Mouse (Mus musculus) stomach, embryonic 14.5 days (tissue): Measurements from ENCODE around the gene Tomm22. TPM values are rescaled to one million over a fixed set of nuclear protein-coding genes. Genes with fewer than 3 reads are reported as not detected.
A peak's percentile ranks its signal among the peaks of the same experiment; 100 is the strongest.

Experiments used
- ATAC-seq: fragments of 200-750 bp; cut with Nextera tagmentation; 2 replicates; pipeline ENCODE4 v1.8.0; 2017; ENCODE audit warnings: low read depth, moderate TSS enrichment; ENCODE audit not compliant: insufficient number of reproducible peaks, insufficient read depth, low FRiP score
- H3K27ac ChIP-seq: fragments of 300-500 bp; sonication (generic); 2 replicates; pipeline ENCODE4 v1.5.1; 2014; ENCODE audit warnings: mild to moderate bottlenecking, low read length, moderate library complexity, mixed read lengths
- H3K27me3 ChIP-seq: fragments of 300-500 bp; sonication (generic); 2 replicates; pipeline ENCODE4 v1.6.1; 2014; ENCODE audit warnings: low read length, control low read depth, mixed read lengths; ENCODE audit not compliant: control insufficient read depth, insufficient read depth
- H3K36me3 ChIP-seq: fragments of 300-500 bp; sonication (generic); 2 replicates; pipeline ENCODE4 v1.6.1; 2014; ENCODE audit warnings: mild to moderate bottlenecking, control low read depth, low read length, moderate library complexity, mixed read lengths; ENCODE audit not compliant: control insufficient read depth, insufficient read depth
- H3K4me1 ChIP-seq: fragments of 300-500 bp; sonication (generic); 2 replicates; pipeline ENCODE4 v1.6.1; 2014; ENCODE audit warnings: low read length, control low read depth, mixed read lengths; ENCODE audit not compliant: control insufficient read depth, insufficient read depth
- H3K4me2 ChIP-seq: fragments of 300-500 bp; sonication (generic); replicated peaks from 2 replicates; pipeline ENCODE4 v1.6.1; 2014; ENCODE audit warnings: low read depth, low read length, control low read depth
- H3K4me3 ChIP-seq: fragments of 300-500 bp; sonication (generic); 2 replicates; pipeline ENCODE4 v1.5.1; 2014; ENCODE audit warnings: low read depth, low read length, control low read depth
- H3K9ac ChIP-seq: fragments of 300-500 bp; sonication (generic); replicated peaks from 2 replicates; pipeline ENCODE4 v1.6.1; 2014; ENCODE audit warnings: low read depth, mild to moderate bottlenecking, control low read depth, low read length, moderate library complexity, mixed read lengths
- H3K9me3 ChIP-seq: fragments of 300-500 bp; sonication (generic); 2 replicates; pipeline ENCODE4 v1.6.1; 2016; ENCODE audit warnings: low read depth, low read length, control low read depth; ENCODE audit not compliant: control insufficient read depth
- WGBS: fragments of 180-500 bp; shearing (Covaris S2); extraction: QIAGEN DNeasy Blood & Tissue Kit; methylation state at CpG from one replicate; pipeline ENCODE4 v1.1.7; 2014; 5-methylcytosine and 5-hydroxymethylcytosine counted together
- polyA plus RNA-seq: library from polyadenylated mRNA; unstranded; fragments of >200 nt; fragmentation: Nextera tagmentation; extraction: Ambion mirVana; gene quantifications from 2 replicates; pipeline ENCODE4 v1.2.1, GENCODE M21; 2014

Gene Tomm22
- polyA plus RNA-seq, 1 experiment from 2014 or later: 236 TPM

DNA sequence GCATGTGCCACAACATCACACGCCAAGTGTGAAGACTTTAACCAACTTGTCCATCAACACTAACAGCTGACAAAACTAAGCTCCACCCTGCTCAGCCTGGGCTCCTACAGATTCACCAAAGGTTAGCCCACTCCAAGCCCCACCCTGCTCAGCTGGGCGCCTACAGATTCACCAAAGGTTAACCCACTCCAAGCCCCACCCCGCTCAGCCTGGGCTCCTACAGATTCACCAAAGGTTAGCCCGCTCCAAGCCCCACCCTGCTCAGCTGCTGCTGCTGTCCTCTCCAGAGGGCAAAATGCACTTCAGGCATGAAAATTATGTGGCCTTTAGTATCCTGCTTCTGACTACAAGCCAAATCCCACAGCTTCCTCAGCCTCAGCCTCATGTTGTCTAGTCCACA lies 11.3 kb downstream of the Tomm22 start:
- H3K4me1 ChIP-seq: peaks cover 37% of the 10 kb centered on the region
- no peak overlapping the region for H3K27ac ChIP-seq
- H3K27me3 ChIP-seq: no peaks in the 10 kb centered on the region
- no peak overlapping the region for H3K4me3 ChIP-seq
- no peak overlapping the region for H3K9ac ChIP-seq
- H3K4me2 ChIP-seq: no peak overlapping the region
- ATAC-seq: no peak
- H3K9me3 ChIP-seq: no peaks in the 10 kb centered on the region
- WGBS: 85% methylated on average over 4 of the region's 4 CpGs
- peaks cover 4% of the 10 kb centered on the region; the same call in 1 of the 2 replicates for H3K36me3 ChIP-seq

- Histone ChIP-seq H3K9me3 (no peaks in the 10 kb centered on the region), H3K4me2 (no peak overlapping the region), H3K9ac (no peak overlapping the region), H3K4me3 (no peak overlapping the region), H3K27ac (no peak overlapping the region), H3K36me3 (peaks cover 3% of the 10 kb centered on the region; the same call in 1 of the 2 replicates), H3K27me3 (no peaks in the 10 kb centered on the region), H3K4me1 (peaks cover 38% of the 10 kb centered on the region)
- WGBS: 77% methylated on average over 6 of the region's 6 CpGs
- no peak for ATAC-seq
Observed at GRCm38 (mm10) chr15:79683146-79683545, 12.5 kb downstream of the Tomm22 start.

- whole genome bisulfite sequencing: 66% methylated on average over 19 of the region's 19 CpGs
- Histone ChIP-seq H3K9ac (no peak overlapping the region), H3K9me3 (no peaks in the 10 kb centered on the region), H3K27me3 (no peaks in the 10 kb centered on the region), H3K4me1 (peaks cover 43% of the 10 kb centered on the region), H3K27ac (no peak overlapping the region), H3K4me2 (peak overlapping the region; percentile 75), H3K36me3 (peaks cover 3% of the 10 kb centered on the region; the same call in 1 of the 2 replicates), H3K4me3 (peak overlapping the region; percentile 90; the same call in 1 of the 2 replicates)
- no peak for ATAC-seq
Observed at GRCm38 (mm10) chr15:79683707-79684465, 13.2 kb downstream of the Tomm22 start.

DNA sequence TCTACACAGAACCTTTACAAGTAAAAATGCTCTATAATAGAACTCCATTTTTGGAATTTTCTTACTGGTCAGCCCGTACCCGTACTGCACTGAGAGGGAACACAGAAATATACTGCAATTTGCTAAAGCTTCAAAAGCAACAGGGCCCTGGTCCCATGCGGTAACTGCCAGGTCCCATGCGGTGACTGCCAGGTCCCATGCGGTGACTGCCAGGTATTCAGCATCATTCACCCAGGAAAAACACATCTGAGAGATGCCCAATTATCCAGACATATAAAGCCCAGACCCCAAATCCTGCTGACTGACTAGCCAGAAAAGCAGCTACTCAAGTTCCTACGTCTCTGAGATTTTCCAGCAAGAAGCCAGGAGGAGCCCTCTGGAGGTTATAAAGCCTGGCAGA lies 14.0 kb downstream of the Tomm22 start:
- WGBS: 73% methylated on average over 6 of the region's 6 CpGs
- Histone ChIP-seq H3K4me3 (peak overlapping the region; percentile 90; the same call in 1 of the 2 replicates), H3K9ac (no peak overlapping the region), H3K36me3 (peaks cover under 1% of the 10 kb centered on the region; the same call in 1 of the 2 replicates), H3K9me3 (no peaks in the 10 kb centered on the region), H3K27me3 (no peaks in the 10 kb centered on the region), H3K4me1 (peaks cover 43% of the 10 kb centered on the region), H3K27ac (no peak overlapping the region), H3K4me2 (peak overlapping the region; percentile 75)
- no peak for ATAC-seq

DNA sequence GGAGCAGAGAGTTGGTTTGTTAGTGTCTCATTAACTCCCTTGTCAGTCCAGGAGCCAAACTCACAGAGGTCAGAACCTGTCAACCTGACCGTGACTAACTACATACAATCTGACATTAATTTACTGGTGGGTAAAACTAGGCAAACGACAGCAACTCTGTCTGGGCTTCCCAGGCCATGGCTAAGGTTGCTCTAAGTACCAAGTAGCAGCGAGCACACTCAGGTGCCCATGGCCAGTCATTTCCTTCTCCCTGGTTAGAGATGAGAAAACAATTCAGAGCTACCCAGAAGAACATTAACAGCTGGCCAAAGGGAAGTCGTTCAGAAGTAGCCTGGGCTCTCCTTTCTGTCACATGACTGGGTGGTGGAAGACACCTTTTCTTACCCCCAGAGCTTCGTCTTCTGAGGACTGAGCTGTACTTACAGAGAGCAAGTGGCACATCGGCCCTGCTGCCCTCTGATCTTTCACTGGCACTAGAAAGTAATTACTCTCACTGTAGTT lies 14.5 kb downstream of the Tomm22 start:
- peak overlapping the region; percentile 90 for H3K4me3 ChIP-seq
- H3K27me3 ChIP-seq: no peaks in the 10 kb centered on the region
- no peaks in the 10 kb centered on the region for H3K36me3 ChIP-seq
- ATAC-seq: no peak
- H3K4me1 ChIP-seq: peaks cover 47% of the 10 kb centered on the region
- 26% methylated on average over 6 of the region's 6 CpGs for WGBS
- H3K9ac ChIP-seq: peak overlapping the region; percentile 86; the same call in 1 of the 2 replicates
- H3K27ac ChIP-seq: no peak overlapping the region
- peak overlapping the region; percentile 75 for H3K4me2 ChIP-seq
- no peaks in the 10 kb centered on the region for H3K9me3 ChIP-seq

- H3K4me1 ChIP-seq: peaks cover 47% of the 10 kb centered on the region
- WGBS: 11% methylated on average over 15 of the region's 15 CpGs
- peak overlapping the region; percentile 75 for H3K4me2 ChIP-seq
- H3K27me3 ChIP-seq: no peaks in the 10 kb centered on the region
- no peak overlapping the region for H3K27ac ChIP-seq
- no peak for ATAC-seq
- H3K4me3 ChIP-seq: peak overlapping the region; percentile 90
- H3K9me3 ChIP-seq: no peaks in the 10 kb centered on the region
- peak overlapping the region; percentile 86; the same call in 1 of the 2 replicates for H3K9ac ChIP-seq
- no peaks in the 10 kb centered on the region for H3K36me3 ChIP-seq
Observed at GRCm38 (mm10) chr15:79686046-79686869, 15.6 kb downstream of the Tomm22 start.

GRCm38 (mm10) chr15:79687175-79687574 lies 16.5 kb downstream of the Tomm22 start:
- H3K4me1 ChIP-seq: peaks cover 56% of the 10 kb centered on the region
- H3K27me3 ChIP-seq: no peaks in the 10 kb centered on the region

GRCm38 (mm10) chr15:79687646-79688267 lies 17.1 kb downstream of the Tomm22 start, which contains the start of gene Josd1:
Gene Josd1 (minus strand): TSS chr15:79687919.
- Histone ChIP-seq H3K4me2 (peak within 1 kb of the TSS; percentile 75), H3K9ac (peak within 1 kb of the TSS; percentile 86), H3K4me1 (peaks cover 61% of the 10 kb centered on the region), H3K27me3 (no peaks in the 10 kb centered on the region), H3K36me3 (no peaks in the 10 kb centered on the region), H3K27ac (peak within 1 kb of the TSS; percentile 96), H3K4me3 (peak within 1 kb of the TSS; percentile 90), H3K9me3 (no peaks in the 10 kb centered on the region)
- ATAC-seq: peak; percentile 79
- WGBS: under 1% methylated on average over 72 of the region's 72 CpGs

More at GRCm38 (mm10) chr15:79687175-79687574, 16.5 kb downstream of the Tomm22 start:
- H3K4me2 ChIP-seq: peak overlapping the region; percentile 75
- H3K36me3 ChIP-seq: no peaks in the 10 kb centered on the region
- no peak for ATAC-seq
- no peaks in the 10 kb centered on the region for H3K9me3 ChIP-seq
- peak overlapping the region; percentile 86 for H3K9ac ChIP-seq
- peak overlapping the region; percentile 90 for H3K4me3 ChIP-seq
- H3K27ac ChIP-seq: peak overlapping the region; percentile 96
- under 1% methylated on average over 33 of the region's 33 CpGs for WGBS
